Mouse (Mus musculus) heart, adult 9 months (tissue): ENCODE data around the gene Gm20605.

Experiments used
- DNase-seq, 2 experiments: peaks; one replicate each; pipeline ENCODE4 v3.0.0; 2022; ENCODE audit warnings: low spot score in 2 of 2

Gene Gm20605

DNA sequence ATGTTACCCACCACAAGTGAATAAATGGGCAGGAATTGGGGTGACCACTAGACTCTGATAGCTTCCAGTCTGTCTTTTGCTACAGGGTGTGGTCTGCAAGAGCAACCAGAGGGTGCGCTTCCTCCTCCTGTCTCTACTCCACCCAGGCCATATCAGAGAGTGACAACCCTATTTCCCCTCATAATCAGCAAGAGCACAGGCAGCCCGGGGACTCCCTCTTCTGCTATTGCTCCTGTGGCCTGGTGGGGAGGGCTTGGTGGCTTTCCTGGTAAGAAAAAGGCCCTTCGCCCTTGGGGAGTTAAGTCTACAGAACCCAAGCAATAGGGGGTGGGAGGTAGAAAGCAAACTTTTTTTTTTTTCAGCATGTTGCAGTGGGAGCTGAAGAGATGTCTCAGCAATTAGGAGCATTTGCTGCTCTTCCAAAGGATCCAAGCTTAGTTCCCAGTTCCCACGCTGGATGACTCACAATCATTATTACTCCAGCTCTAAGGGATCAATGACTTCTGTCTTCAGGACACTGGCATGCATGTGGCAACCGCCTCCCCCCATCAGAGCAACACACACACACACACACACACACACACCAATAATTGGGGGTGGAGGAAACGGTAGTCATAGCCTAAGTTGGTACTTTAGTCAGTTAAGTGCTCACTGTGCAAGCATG is 57.3 kb downstream of the Gm20605 start:
- DNase-seq = no peak

DNA sequence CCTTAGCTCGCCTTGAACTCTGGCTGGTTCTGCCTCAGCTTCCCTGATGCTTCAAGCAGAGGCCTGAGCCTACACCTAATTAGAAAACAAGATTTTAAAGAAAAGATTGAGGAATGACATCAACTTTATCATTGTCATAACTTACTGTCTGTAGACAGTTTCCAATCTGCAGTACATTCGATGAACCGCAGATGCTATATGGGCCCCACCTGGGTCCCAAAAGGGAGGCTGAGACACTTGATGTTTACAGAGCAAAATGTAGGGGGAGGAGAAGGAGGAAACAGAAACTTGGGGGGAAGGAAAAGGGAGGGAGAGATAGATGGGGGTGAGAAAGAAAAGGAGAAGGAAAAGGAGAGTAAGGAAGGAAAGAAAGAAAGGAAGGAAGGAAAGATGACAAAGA is 61.0 kb downstream of the Gm20605 start:
- no peak for DNase-seq

DNA sequence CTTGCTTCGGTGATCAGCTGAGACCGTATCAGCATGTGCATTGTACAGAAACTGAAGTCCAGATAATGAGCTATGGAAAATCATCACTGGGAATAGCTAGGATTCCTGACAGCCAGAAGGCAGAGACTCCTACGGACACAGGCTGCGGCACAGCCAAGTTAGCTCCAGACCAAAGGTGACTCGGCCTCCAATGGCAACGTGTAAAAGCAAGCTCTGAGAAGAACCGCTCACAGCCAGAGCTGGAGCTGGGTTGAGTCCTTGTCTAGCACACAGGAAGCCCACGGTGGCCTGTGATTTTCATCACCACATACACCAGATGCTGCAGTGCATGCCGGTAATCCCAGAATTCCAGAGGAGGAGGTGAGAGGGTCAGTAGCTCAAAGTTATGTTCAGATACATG is 61.6 kb downstream of the Gm20605 start:
- DNase-seq = no peak

DNA sequence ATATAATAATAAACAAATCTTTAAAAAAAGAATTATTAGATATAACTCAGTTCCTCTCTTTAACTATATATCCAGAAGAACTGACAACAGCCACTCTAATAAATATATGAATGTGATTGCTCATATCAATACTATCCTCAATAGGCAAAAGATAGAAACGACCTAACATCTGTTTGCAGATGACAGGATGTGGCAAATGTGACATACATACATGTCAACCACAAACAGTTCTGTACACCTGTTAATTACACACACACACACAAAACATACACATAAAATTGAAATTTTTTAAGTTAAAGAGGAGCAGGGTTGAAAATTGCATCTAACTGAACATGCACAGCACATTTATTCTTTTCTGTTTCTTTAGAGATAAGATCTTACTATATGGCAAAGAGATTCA is 62.9 kb downstream of the Gm20605 start:
- no peak for DNase-seq
